Mouse (Mus musculus) kidney, embryonic 16.5 days (tissue): Measurements from ENCODE around the gene Ugcg. TPM values are rescaled to one million over a fixed set of nuclear protein-coding genes. Genes with fewer than 3 reads are reported as not detected.

Experiments used
- ATAC-seq: fragments of 200-750 bp; cut with Nextera tagmentation; 2 replicates; pipeline ENCODE4 v1.8.0; 2017; ENCODE audit warnings: moderate TSS enrichment; ENCODE audit not compliant: low FRiP score, low TSS enrichment
- H3K27ac ChIP-seq: fragments of 300-500 bp; sonication (generic); 2 replicates; pipeline ENCODE4 v1.5.1; 2014; ENCODE audit warnings: low read length
- H3K27me3 ChIP-seq: fragments of 300-500 bp; sonication (generic); 2 replicates; pipeline ENCODE4 v1.6.1; 2014; ENCODE audit warnings: low read length, control low read depth, mixed read lengths; ENCODE audit not compliant: insufficient read depth
- H3K36me3 ChIP-seq: fragments of 300-500 bp; sonication (generic); 2 replicates; pipeline ENCODE4 v1.6.1; 2014; ENCODE audit warnings: low read length, control low read depth, mixed read lengths; ENCODE audit not compliant: insufficient read depth
- H3K4me1 ChIP-seq: fragments of 300-500 bp; sonication (generic); 2 replicates; pipeline ENCODE4 v1.6.1; 2014; ENCODE audit warnings: low read length, control low read depth, mixed read lengths; ENCODE audit not compliant: insufficient read depth
- H3K4me2 ChIP-seq: fragments of 300-500 bp; sonication (generic); replicated peaks from 2 replicates; pipeline ENCODE4 v1.6.1; 2014; ENCODE audit warnings: low read depth, low read length
- H3K4me3 ChIP-seq: fragments of 300-500 bp; sonication (generic); 2 replicates; pipeline ENCODE4 v1.5.1; 2014; ENCODE audit warnings: mild to moderate bottlenecking, low read length
- H3K9ac ChIP-seq: fragments of 300-500 bp; sonication (generic); replicated peaks from 2 replicates; pipeline ENCODE4 v1.6.1; 2014; ENCODE audit warnings: low read length
- H3K9me3 ChIP-seq: fragments of 300-500 bp; sonication (generic); 2 replicates; pipeline ENCODE4 v1.6.1; 2016; ENCODE audit warnings: low read length, control low read depth
- WGBS: fragments of 180-500 bp; shearing (Covaris S2); extraction: QIAGEN DNeasy Blood & Tissue Kit; methylation state at CpG from one replicate; pipeline ENCODE4 v1.1.7; 2014; 5-methylcytosine and 5-hydroxymethylcytosine counted together
- polyA plus RNA-seq: library from polyadenylated mRNA; unstranded; fragments of >200 nt; fragmentation: Nextera tagmentation; extraction: Ambion mirVana; gene quantifications from 2 replicates; pipeline ENCODE4 v1.2.1, GENCODE M21; 2015

The Ugcg gene
- polyA plus RNA-seq, 1 experiment from 2014 or later, result 6.7 TPM

GRCm38 (mm10) chr4:59199805-59200204, 10.7 kb downstream of the Ugcg start:
- Histone ChIP-seq H3K9me3 (no peaks in the 10 kb centered on the region), H3K36me3 (no peaks in the 10 kb centered on the region), H3K27me3 (no peaks in the 10 kb centered on the region), H3K9ac (no peak overlapping the region), H3K27ac (no peak overlapping the region), H3K4me1 (peaks cover 32% of the 10 kb centered on the region), H3K4me2 (no peak overlapping the region), H3K4me3 (no peak overlapping the region)
- 21% methylated on average over 8 of the region's 8 CpGs for WGBS
- peak; percentile 60 for ATAC-seq

- 72% methylated on average over 3 of the region's 3 CpGs for WGBS
- Histone ChIP-seq H3K4me3 (no peak overlapping the region), H3K4me2 (no peak overlapping the region), H3K27ac (no peak overlapping the region), H3K27me3 (no peaks in the 10 kb centered on the region), H3K4me1 (peaks cover 32% of the 10 kb centered on the region), H3K9me3 (no peaks in the 10 kb centered on the region), H3K9ac (no peak overlapping the region), H3K36me3 (no peaks in the 10 kb centered on the region)
- no peak for ATAC-seq
Observed at GRCm38 (mm10) chr4:59200636-59201035, 11.6 kb downstream of the Ugcg start.

- peaks cover 9% of the 10 kb centered on the region for H3K4me1 ChIP-seq
- H3K27ac ChIP-seq, result no peak overlapping the region
- 66% methylated on average over 4 of the region's 4 CpGs for WGBS
- H3K9me3 ChIP-seq, result no peaks in the 10 kb centered on the region
- no peak overlapping the region for H3K9ac ChIP-seq
- no peak overlapping the region for H3K4me3 ChIP-seq
- no peak overlapping the region for H3K4me2 ChIP-seq
- no peak for ATAC-seq
- peaks cover 7% of the 10 kb centered on the region; the same call in 1 of the 2 replicates for H3K36me3 ChIP-seq
- H3K27me3 ChIP-seq, result no peaks in the 10 kb centered on the region
Observed at GRCm38 (mm10) chr4:59204616-59205015, 15.6 kb downstream of the Ugcg start.

- 22% methylated on average over 2 of the region's 2 CpGs for WGBS
- no peak overlapping the region for H3K4me2 ChIP-seq
- H3K4me3 ChIP-seq, result no peak overlapping the region
- no peaks in the 10 kb centered on the region for H3K27me3 ChIP-seq
- ATAC-seq, result no peak
- H3K4me1 ChIP-seq, result peaks cover 4% of the 10 kb centered on the region; the same call in 1 of the 2 replicates
- no peak overlapping the region for H3K27ac ChIP-seq
- H3K9ac ChIP-seq, result no peak overlapping the region
- peaks cover 7% of the 10 kb centered on the region; the same call in 1 of the 2 replicates for H3K36me3 ChIP-seq
- no peaks in the 10 kb centered on the region for H3K9me3 ChIP-seq
Observed at GRCm38 (mm10) chr4:59205758-59206340, 16.8 kb downstream of the Ugcg start.

- Histone ChIP-seq H3K4me3 (no peak overlapping the region), H3K27me3 (no peaks in the 10 kb centered on the region), H3K4me2 (no peak overlapping the region), H3K9ac (no peak overlapping the region), H3K27ac (no peak overlapping the region), H3K9me3 (no peaks in the 10 kb centered on the region), H3K4me1 (peaks cover 4% of the 10 kb centered on the region; the same call in 1 of the 2 replicates), H3K36me3 (peaks cover 10% of the 10 kb centered on the region; the same call in 1 of the 2 replicates)
- no peak for ATAC-seq
- WGBS, result 75% methylated on average over 4 of the region's 4 CpGs
Observed at GRCm38 (mm10) chr4:59206600-59206999, 17.5 kb downstream of the Ugcg start.

- H3K27me3 ChIP-seq, result no peaks in the 10 kb centered on the region
- H3K36me3 ChIP-seq, result peaks cover 15% of the 10 kb centered on the region; the same call in 1 of the 2 replicates
- no peak overlapping the region for H3K27ac ChIP-seq
- 95% methylated on average over 4 of the region's 4 CpGs for WGBS
- no peak overlapping the region for H3K9ac ChIP-seq
- no peak overlapping the region for H3K4me2 ChIP-seq
- H3K9me3 ChIP-seq, result no peaks in the 10 kb centered on the region
- H3K4me1 ChIP-seq, result peaks cover 4% of the 10 kb centered on the region; the same call in 1 of the 2 replicates
- no peak for ATAC-seq
- H3K4me3 ChIP-seq, result no peak overlapping the region
Observed at GRCm38 (mm10) chr4:59208607-59209006, 19.6 kb downstream of the Ugcg start.

- no peak for ATAC-seq
- H3K4me1 ChIP-seq, result no peaks in the 10 kb centered on the region
- no peak overlapping the region for H3K27ac ChIP-seq
- no peaks in the 10 kb centered on the region for H3K27me3 ChIP-seq
- no peak overlapping the region for H3K4me3 ChIP-seq
- 87% methylated on average over 9 of the region's 9 CpGs for WGBS
- no peaks in the 10 kb centered on the region for H3K9me3 ChIP-seq
- H3K36me3 ChIP-seq, result peaks cover 25% of the 10 kb centered on the region; the same call in 1 of the 2 replicates
- H3K4me2 ChIP-seq, result no peak overlapping the region
- no peak overlapping the region for H3K9ac ChIP-seq
Observed at GRCm38 (mm10) chr4:59211181-59211580, 22.1 kb downstream of the Ugcg start.

- H3K4me3 ChIP-seq, result no peak overlapping the region
- H3K4me1 ChIP-seq, result no peaks in the 10 kb centered on the region
- H3K27me3 ChIP-seq, result no peaks in the 10 kb centered on the region
- H3K4me2 ChIP-seq, result no peak overlapping the region
- no peak overlapping the region for H3K9ac ChIP-seq
- H3K9me3 ChIP-seq, result no peaks in the 10 kb centered on the region
- no peak overlapping the region for H3K27ac ChIP-seq
- no peak for ATAC-seq
- 78% methylated on average over 4 of the region's 4 CpGs for WGBS
- H3K36me3 ChIP-seq, result peaks cover 18% of the 10 kb centered on the region; the same call in 1 of the 2 replicates
Observed at GRCm38 (mm10) chr4:59213833-59214232, 24.8 kb downstream of the Ugcg start.

GRCm38 (mm10) chr4:59214695-59215094, 25.6 kb downstream of the Ugcg start:
- H3K4me1 ChIP-seq, result no peaks in the 10 kb centered on the region
- H3K36me3 ChIP-seq, result peaks cover 18% of the 10 kb centered on the region; the same call in 1 of the 2 replicates
- H3K4me3 ChIP-seq, result no peak overlapping the region
- no peaks in the 10 kb centered on the region for H3K27me3 ChIP-seq
- H3K27ac ChIP-seq, result no peak overlapping the region
- WGBS, result 87% methylated on average over 5 of the region's 5 CpGs
- H3K9ac ChIP-seq, result no peak overlapping the region
- H3K4me2 ChIP-seq, result no peak overlapping the region
- H3K9me3 ChIP-seq, result no peaks in the 10 kb centered on the region
- no peak for ATAC-seq

GRCm38 (mm10) chr4:59215585-59215984, 26.5 kb downstream of the Ugcg start:
- H3K9ac ChIP-seq, result no peak overlapping the region
- no peak for ATAC-seq
- no peaks in the 10 kb centered on the region for H3K27me3 ChIP-seq
- no peak overlapping the region for H3K4me2 ChIP-seq
- WGBS, result 89% methylated on average over 3 of the region's 3 CpGs
- H3K4me3 ChIP-seq, result no peak overlapping the region
- peaks cover 21% of the 10 kb centered on the region; the same call in 1 of the 2 replicates for H3K36me3 ChIP-seq
- H3K9me3 ChIP-seq, result no peaks in the 10 kb centered on the region
- no peak overlapping the region for H3K27ac ChIP-seq
- H3K4me1 ChIP-seq, result no peaks in the 10 kb centered on the region
